Mouse (Mus musculus) ES-E14 (cell line): ENCODE results near the gene 1700020D05Rik. TPM values are rescaled to one million over a fixed set of nuclear protein-coding genes. Genes with fewer than 3 reads are reported as not detected.
A peak's percentile ranks its signal among the peaks of the same experiment; 100 is the strongest.

ENCODE experiments used
- DNase-seq: peaks from one replicate; pipeline ENCODE4 v3.0.0-alpha.2; 2013; ENCODE audit warnings: low read depth, low spot score
- H3K27ac ChIP-seq: 2 replicates; pipeline ENCODE4 v1.5.1; 2012; ENCODE audit warnings: low read depth, mild to moderate bottlenecking, low read length, moderate library complexity, mixed read lengths; ENCODE audit not compliant: poor library complexity, insufficient read depth, severe bottlenecking
- H3K36me3 ChIP-seq: 2 replicates; pipeline ENCODE4 v1.6.1; 2012; ENCODE audit warnings: mild to moderate bottlenecking, low read length, moderate library complexity, mixed read lengths; ENCODE audit not compliant: control insufficient read depth, poor library complexity, insufficient read depth, severe bottlenecking
- H3K4me1 ChIP-seq, 2 experiments: fragments of 150-350 bp in 1 of 2; sonication (generic) in 1 of 2; 2 replicates each; pipeline ENCODE4 v1.6.1; 2012; ENCODE audit warnings: low read length in 2 of 2, mild to moderate bottlenecking in 1 of 2, mixed read lengths in 1 of 2; ENCODE audit not compliant: control insufficient read depth in 2 of 2, insufficient read depth in 2 of 2, poor library complexity in 1 of 2
- H3K4me3 ChIP-seq, 2 experiments: fragments of 150-350 bp in 1 of 2; sonication (generic) in 1 of 2; 2 replicates each; pipeline ENCODE4 v1.5.1; 2012; ENCODE audit warnings: low read length in 2 of 2, low read depth in 1 of 2, mild to moderate bottlenecking in 1 of 2, mixed read lengths in 1 of 2; ENCODE audit not compliant: insufficient read depth in 1 of 2, poor library complexity in 1 of 2, severe bottlenecking in 1 of 2
- H3K9ac ChIP-seq: 2 replicates; pipeline ENCODE4 v1.6.1; 2012; ENCODE audit warnings: low read depth, mild to moderate bottlenecking, low read length, mixed read lengths; ENCODE audit not compliant: poor library complexity, insufficient read depth, severe bottlenecking
- H3K9me3 ChIP-seq: fragments of 150-350 bp; sonication (generic); 2 replicates; pipeline ENCODE4 v1.6.1; 2012; ENCODE audit warnings: low read depth, mild to moderate bottlenecking, low read length; ENCODE audit not compliant: control insufficient read depth, insufficient read depth
- CHD2 ChIP-seq: IDR thresholded peaks from 2 replicates; pipeline ENCODE4 v1.6.1; 2014; ENCODE audit warnings: mild to moderate bottlenecking, low read depth, low read length, inconsistent platforms
- HCFC1 ChIP-seq: IDR thresholded peaks from 2 replicates; pipeline ENCODE4 v1.6.1; 2012; ENCODE audit warnings: low read length, inconsistent platforms, borderline replicate concordance; ENCODE audit not compliant: insufficient read depth
- MAFK ChIP-seq: IDR thresholded peaks from 2 replicates; pipeline ENCODE4 v1.6.1; 2014; ENCODE audit warnings: mild to moderate bottlenecking, low read depth, low read length, inconsistent platforms; ENCODE audit not compliant: insufficient read depth
- ZC3H11A ChIP-seq: IDR thresholded peaks from 2 replicates; pipeline ENCODE4 v1.6.1; 2012; ENCODE audit warnings: low read depth, mild to moderate bottlenecking, inconsistent platforms, low read length, borderline replicate concordance
- ZNF384 ChIP-seq: IDR thresholded peaks from 2 replicates; pipeline ENCODE4 v1.6.1; 2012; ENCODE audit warnings: low read depth, low read length, inconsistent platforms
- in situ Hi-C, 2 experiments: fragments of 600-800 bp; cut with MboI; formaldehyde crosslinking; loops; one replicate each; pipeline ENCODE4 v1.15.1; 2025; ENCODE audit warnings: low sequenced_read_pairs in 2 of 2, inconsistent platforms in 1 of 2; ENCODE audit not compliant: unreplicated experiment in 2 of 2
- total RNA-seq: library from RNA; depleted of rRNA; stranded (reverse); fragments of 300-350 nt; gene quantifications from 2 replicates; pipeline ENCODE4 v1.2.3, GENCODE M21; 2012

1700020D05Rik gene
- total RNA-seq, 1 experiment = 1.7 TPM

- no peak overlapping the region for H3K9ac ChIP-seq
- DNase-seq = no peak
- H3K27ac ChIP-seq = no peak overlapping the region
- TF ChIP-seq ZNF384 = no peak
- TF ChIP-seq ZC3H11A = no peak
- TF ChIP-seq MAFK = no peak
- no peak for TF ChIP-seq HCFC1
- TF ChIP-seq CHD2 = no peak
- peaks cover 4 to 9% of the 10 kb centered on the region in 2 experiments; a peak in 1 of 4 replicates for H3K4me1 ChIP-seq
- H3K36me3 ChIP-seq = peaks cover 28% of the 10 kb centered on the region
- H3K9me3 ChIP-seq = no peaks in the 10 kb centered on the region
- peak overlapping the region in 1 of 2 experiments; percentile 92; a peak in 2 of 4 replicates for H3K4me3 ChIP-seq
- in situ Hi-C loops = no loop called here
These were observed 42.2 kb downstream of the 1700020D05Rik start for GRCm38 (mm10) chr19:5461411-5461810.

GRCm38 (mm10) chr19:5460465-5460911 lies 43.1 kb downstream of the 1700020D05Rik start, which contains the start of gene Fibp:
Fibp (plus strand) TSS chr19:5460615.
- H3K27ac ChIP-seq = no peak within 1 kb of the TSS
- H3K36me3 ChIP-seq = peaks cover 19% of the 10 kb centered on the region
- peak within 1 kb of the TSS; percentile 94 for H3K9ac ChIP-seq
- peak within 1 kb of the TSS; percentile 92 to 99 for H3K4me3 ChIP-seq
- H3K9me3 ChIP-seq = no peaks in the 10 kb centered on the region
- H3K4me1 ChIP-seq = peaks cover 6 to 11% of the 10 kb centered on the region in 2 experiments; a peak in 2 of 4 replicates
- in situ Hi-C loops = no loop called here
- TF ChIP-seq HCFC1 (peak; percentile 76; the same call in 1 of the 2 replicates), ZNF384 (no peak), CHD2 (peak; percentile 35; the same call in 1 of the 2 replicates), MAFK (no peak)
- peak; percentile 68 for DNase-seq

- H3K4me1 ChIP-seq = peaks cover 6 to 15% of the 10 kb centered on the region in 2 experiments; a peak in 3 of 4 replicates
These were observed 43.7 kb downstream of the 1700020D05Rik start for GRCm38 (mm10) chr19:5459896-5460295.

GRCm38 (mm10) chr19:5459019-5459418 lies 44.6 kb downstream of the 1700020D05Rik start:
- in situ Hi-C loops = no loop called here
- TF ChIP-seq ZNF384 (no peak), HCFC1 (no peak), ZC3H11A (no peak), MAFK (no peak), CHD2 (no peak)
- Histone ChIP-seq H3K4me1 (peaks cover 2 to 13% of the 10 kb centered on the region in 2 experiments; a peak in 3 of 4 replicates), H3K9me3 (no peaks in the 10 kb centered on the region), H3K36me3 (peaks cover 16% of the 10 kb centered on the region; the same call in 1 of the 2 replicates), H3K4me3 (no peak overlapping the region), H3K27ac (no peak overlapping the region), H3K9ac (no peak overlapping the region; the same call in 1 of the 2 replicates)
- no peak for DNase-seq

More at GRCm38 (mm10) chr19:5459896-5460295, 43.7 kb downstream of the 1700020D05Rik start:
- TF ChIP-seq HCFC1 = no peak
- TF ChIP-seq MAFK = no peak
- no peak for TF ChIP-seq ZNF384
- no peak for TF ChIP-seq CHD2
- no peak for TF ChIP-seq ZC3H11A
- Histone ChIP-seq H3K9me3 (no peaks in the 10 kb centered on the region), H3K36me3 (peaks cover 13% of the 10 kb centered on the region; the same call in 1 of the 2 replicates), H3K27ac (no peak overlapping the region), H3K9ac (no peak overlapping the region; the same call in 1 of the 2 replicates), H3K4me3 (peak overlapping the region; percentile 92 to 99)
- no peak for DNase-seq
- in situ Hi-C loops = no loop called here
